Mouse (Mus musculus) forebrain, embryonic 11.5 days (tissue): Measurements from ENCODE around the gene Rchy1. TPM values are rescaled to one million over a fixed set of nuclear protein-coding genes. Genes with fewer than 3 reads are reported as not detected.

Source experiments
- ATAC-seq: fragments of 200-750 bp; cut with Nextera tagmentation; replicated peaks from 2 replicates; pipeline ENCODE4 v1.8.0; 2017; ENCODE audit warnings: moderate TSS enrichment; ENCODE audit not compliant: low FRiP score
- DNase-seq: peaks from one replicate; pipeline ENCODE4 v3.0.0-alpha.2; 2017; ENCODE audit warnings: low spot score
- H3K27ac ChIP-seq: fragments of 300-500 bp; sonication (generic); 2 replicates; pipeline ENCODE4 v1.5.1; 2014; ENCODE audit warnings: low read depth, low read length
- H3K27me3 ChIP-seq: fragments of 300-500 bp; sonication (generic); 2 replicates; pipeline ENCODE4 v1.6.1; 2014; ENCODE audit warnings: mild to moderate bottlenecking, low read length, mixed read lengths; ENCODE audit not compliant: control insufficient read depth, insufficient read depth
- H3K36me3 ChIP-seq: fragments of 300-500 bp; sonication (generic); 2 replicates; pipeline ENCODE4 v1.6.1; 2014; ENCODE audit warnings: mild to moderate bottlenecking, low read length, moderate library complexity, mixed read lengths; ENCODE audit not compliant: control insufficient read depth, insufficient read depth
- H3K4me1 ChIP-seq: fragments of 300-500 bp; sonication (generic); replicated peaks from 2 replicates; pipeline ENCODE4 v1.6.1; 2014; ENCODE audit warnings: low read length, mixed read lengths; ENCODE audit not compliant: control insufficient read depth, insufficient read depth
- H3K4me2 ChIP-seq: fragments of 300-500 bp; sonication (generic); 2 replicates; pipeline ENCODE4 v1.6.1; 2014; ENCODE audit warnings: low read depth, mild to moderate bottlenecking, low read length, moderate library complexity, mixed read lengths; ENCODE audit not compliant: severe bottlenecking
- H3K4me3 ChIP-seq: fragments of 300-500 bp; sonication (generic); 2 replicates; pipeline ENCODE4 v1.5.1; 2014; ENCODE audit warnings: low read depth, low read length
- H3K9ac ChIP-seq: fragments of 300-500 bp; sonication (generic); 2 replicates; pipeline ENCODE4 v1.6.1; 2014; ENCODE audit warnings: low read length
- H3K9me3 ChIP-seq: fragments of 300-500 bp; sonication (generic); 2 replicates; pipeline ENCODE4 v1.6.1; 2016; ENCODE audit warnings: low read length, mixed read lengths; ENCODE audit not compliant: control insufficient read depth
- WGBS: fragments of 180-500 bp; shearing (Covaris S2); extraction: QIAGEN DNeasy Blood & Tissue Kit; methylation state at CpG from one replicate; pipeline ENCODE4 v1.1.7; 2014; 5-methylcytosine and 5-hydroxymethylcytosine counted together
- polyA plus RNA-seq: library from polyadenylated mRNA; unstranded; fragments of >200 nt; fragmentation: Nextera tagmentation; extraction: Ambion mirVana; gene quantifications from 2 replicates; pipeline ENCODE4 v1.2.1, GENCODE M21; 2014

The Rchy1 gene
- polyA plus RNA-seq = 44.5 and 45.8 TPM in 2 replicates

- Histone ChIP-seq H3K9me3 (no peaks in the 10 kb centered on the region), H3K4me2 (peak within 1 kb of the TSS; percentile 46), H3K36me3 (no peaks in the 10 kb centered on the region), H3K4me1 (peaks cover 6% of the 10 kb centered on the region), H3K27me3 (no peaks in the 10 kb centered on the region), H3K27ac (peak within 1 kb of the TSS; percentile 96), H3K4me3 (peak within 1 kb of the TSS; percentile 70), H3K9ac (peak within 1 kb of the TSS; percentile 78)
- ATAC-seq (peak; percentile 99), DNase-seq (peak; percentile 94)
- under 1% methylated on average over 56 of the region's 65 CpGs for WGBS
Measured at GRCm38 (mm10) chr5:91962639-91963440, at the start of gene Rchy1. TSS of gene Rchy1 (minus strand) at chr5:91963068.

- Histone ChIP-seq H3K4me2 (no peak overlapping the region), H3K4me1 (no peaks in the 10 kb centered on the region), H3K4me3 (no peak overlapping the region), H3K9me3 (no peaks in the 10 kb centered on the region), H3K27ac (no peak overlapping the region), H3K27me3 (no peaks in the 10 kb centered on the region), H3K36me3 (no peaks in the 10 kb centered on the region), H3K9ac (no peak overlapping the region)
- DNase-seq (no peak), ATAC-seq (no peak)
- WGBS = 78% methylated on average over 7 of the region's 7 CpGs
Measured at GRCm38 (mm10) chr5:92011756-92012155, 48.9 kb upstream of the Rchy1 start.

GRCm38 (mm10) chr5:92009827-92010226 is 47.0 kb upstream of the Rchy1 start:
- ATAC-seq = no peak
- H3K4me3 ChIP-seq = no peak overlapping the region
- H3K27ac ChIP-seq = no peak overlapping the region
- DNase-seq = no peak
- H3K9ac ChIP-seq = no peak overlapping the region
- WGBS = 41% methylated on average over 2 of the region's 2 CpGs
- H3K27me3 ChIP-seq = no peaks in the 10 kb centered on the region
- no peaks in the 10 kb centered on the region for H3K4me1 ChIP-seq
- no peaks in the 10 kb centered on the region for H3K36me3 ChIP-seq
- no peaks in the 10 kb centered on the region for H3K9me3 ChIP-seq
- H3K4me2 ChIP-seq = no peak overlapping the region

- Histone ChIP-seq H3K4me1 (no peaks in the 10 kb centered on the region), H3K27ac (no peak overlapping the region), H3K4me3 (no peak overlapping the region), H3K27me3 (no peaks in the 10 kb centered on the region), H3K9ac (no peak overlapping the region), H3K4me2 (no peak overlapping the region), H3K9me3 (no peaks in the 10 kb centered on the region), H3K36me3 (no peaks in the 10 kb centered on the region)
- no peak for DNase-seq
- WGBS = 70% methylated on average over 2 of the region's 2 CpGs
- ATAC-seq = no peak
Measured at GRCm38 (mm10) chr5:92003011-92003410, 40.1 kb upstream of the Rchy1 start.

GRCm38 (mm10) chr5:92000770-92001169 is 37.9 kb upstream of the Rchy1 start:
- no peaks in the 10 kb centered on the region for H3K4me1 ChIP-seq
- no peaks in the 10 kb centered on the region for H3K36me3 ChIP-seq
- no peak for ATAC-seq

GRCm38 (mm10) chr5:91994546-91994945 is 31.7 kb upstream of the Rchy1 start:
- no peak for DNase-seq
- H3K9ac ChIP-seq = no peak overlapping the region
- H3K36me3 ChIP-seq = no peaks in the 10 kb centered on the region
- no peaks in the 10 kb centered on the region for H3K9me3 ChIP-seq
- H3K4me3 ChIP-seq = no peak overlapping the region
- no peaks in the 10 kb centered on the region for H3K4me1 ChIP-seq
- no peaks in the 10 kb centered on the region for H3K27me3 ChIP-seq
- no peak overlapping the region for H3K27ac ChIP-seq
- no peak for ATAC-seq
- 66% methylated on average over 13 of the region's 13 CpGs for WGBS
- H3K4me2 ChIP-seq = no peak overlapping the region

More at GRCm38 (mm10) chr5:92000770-92001169, 37.9 kb upstream of the Rchy1 start:
- Histone ChIP-seq H3K27ac (no peak overlapping the region), H3K4me2 (no peak overlapping the region), H3K4me3 (no peak overlapping the region), H3K9me3 (no peaks in the 10 kb centered on the region), H3K27me3 (no peaks in the 10 kb centered on the region), H3K9ac (no peak overlapping the region)
- 74% methylated on average over 2 of the region's 2 CpGs for WGBS
- no peak for DNase-seq

- Histone ChIP-seq H3K27ac (no peak overlapping the region), H3K9me3 (no peaks in the 10 kb centered on the region), H3K4me1 (no peaks in the 10 kb centered on the region), H3K4me2 (no peak overlapping the region), H3K36me3 (no peaks in the 10 kb centered on the region), H3K9ac (no peak overlapping the region), H3K4me3 (no peak overlapping the region), H3K27me3 (no peaks in the 10 kb centered on the region)
- ATAC-seq (no peak), DNase-seq (no peak)
- WGBS = 95% methylated on average over 2 of the region's 2 CpGs
Measured at GRCm38 (mm10) chr5:91993061-91993460, 30.2 kb upstream of the Rchy1 start.

GRCm38 (mm10) chr5:91991191-91991937 is 28.5 kb upstream of the Rchy1 start:
- no peak for ATAC-seq
- Histone ChIP-seq H3K4me2 (no peak overlapping the region), H3K9me3 (no peaks in the 10 kb centered on the region), H3K27ac (no peak overlapping the region; the same call in 1 of the 2 replicates), H3K27me3 (no peaks in the 10 kb centered on the region), H3K9ac (no peak overlapping the region), H3K4me3 (no peak overlapping the region), H3K36me3 (no peaks in the 10 kb centered on the region), H3K4me1 (no peaks in the 10 kb centered on the region)
- WGBS = 83% methylated on average over 6 of the region's 6 CpGs
- no peak for DNase-seq
